Mouse (Mus musculus): Measurements from ENCODE around the gene Col9a3.

DNA sequence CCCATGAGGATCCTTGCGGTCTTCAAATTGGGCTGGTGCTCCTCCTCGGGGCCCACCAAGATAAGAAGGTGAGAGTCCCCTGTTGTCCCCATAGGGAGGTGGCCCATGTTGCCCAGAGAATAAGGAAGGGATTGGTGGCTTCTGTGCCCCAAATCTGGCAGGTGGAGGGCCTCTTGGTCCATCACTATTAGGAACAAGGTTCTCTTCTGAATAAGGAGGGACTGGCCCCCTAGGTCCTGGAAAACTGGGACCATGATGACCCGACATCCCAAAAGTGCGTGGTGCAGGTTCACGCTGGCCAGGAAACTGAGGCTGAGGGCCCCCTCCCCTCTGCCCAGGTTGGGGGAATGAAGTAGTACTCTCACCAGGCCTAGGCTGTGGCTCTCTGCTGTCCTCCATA lies 62.9 kb downstream of the Col9a3 start:
- TF ChIP-seq POLR2A (IDR thresholded peaks at IDR 0.05; ENCODE audit: control insufficient read depth, low read depth, low read length) (no peak), CTCF (IDR thresholded peaks at IDR 0.05; ENCODE audit: control insufficient read depth, insufficient read depth, insufficient replicate concordance, low read depth, low read length) (no peak)

Data from testis, adult 2 months (tissue).